Mouse (Mus musculus) right cerebral cortex, postnatal 4 days (tissue): ENCODE data around the gene Zfp316.
A peak's percentile ranks its signal among the peaks of the same experiment; 100 is the strongest.

Source experiments
- DNase-seq: peaks from one replicate; pipeline ENCODE4 v3.0.0-alpha.2; 2022

Gene Zfp316

GRCm38 (mm10) chr5:143275761-143276160, 5.9 kb upstream of the Zfp316 start:
- no peak for DNase-seq

- DNase-seq = no peak
These were observed 2.9 kb upstream of the Zfp316 start for GRCm38 (mm10) chr5:143272540-143273330.

GRCm38 (mm10) chr5:143272108-143272507, 2.3 kb upstream of the Zfp316 start:
- no peak for DNase-seq

- no peak for DNase-seq
These were observed 1.8 kb upstream of the Zfp316 start for GRCm38 (mm10) chr5:143271642-143272041.

GRCm38 (mm10) chr5:143270151-143270519, 313 bp upstream of the Zfp316 start:
- DNase-seq = no peak

- no peak for DNase-seq
These were observed 848 bp downstream of the Zfp316 start for GRCm38 (mm10) chr5:143268985-143269362.

GRCm38 (mm10) chr5:143266794-143267193, 3.0 kb downstream of the Zfp316 start:
- no peak for DNase-seq

GRCm38 (mm10) chr5:143265409-143265808, 4.4 kb downstream of the Zfp316 start:
- no peak for DNase-seq

- no peak for DNase-seq
These were observed 5.1 kb downstream of the Zfp316 start for GRCm38 (mm10) chr5:143264689-143265088.

GRCm38 (mm10) chr5:143261636-143262035, 8.2 kb downstream of the Zfp316 start:
- DNase-seq = no peak

- no peak for DNase-seq
These were observed 14.0 kb downstream of the Zfp316 start for GRCm38 (mm10) chr5:143255802-143256201.

GRCm38 (mm10) chr5:143255131-143255519, 14.7 kb downstream of the Zfp316 start:
- DNase-seq = no peak

GRCm38 (mm10) chr5:143254487-143255130, 15.2 kb downstream of the Zfp316 start:
- peak; percentile 33 for DNase-seq

GRCm38 (mm10) chr5:143253881-143254486, 15.8 kb downstream of the Zfp316 start:
- peak; percentile 47 for DNase-seq

GRCm38 (mm10) chr5:143253186-143253880, 16.5 kb downstream of the Zfp316 start:
- DNase-seq = peak; percentile 40

- no peak for DNase-seq
These were observed 17.0 kb downstream of the Zfp316 start for GRCm38 (mm10) chr5:143252791-143253185.

GRCm38 (mm10) chr5:143252039-143252438, 17.8 kb downstream of the Zfp316 start:
- no peak for DNase-seq

- DNase-seq = no peak
These were observed 24.9 kb downstream of the Zfp316 start for GRCm38 (mm10) chr5:143244926-143245325.

- DNase-seq = no peak
These were observed 33.8 kb downstream of the Zfp316 start for GRCm38 (mm10) chr5:143236036-143236435.

GRCm38 (mm10) chr5:143235028-143235693, 34.7 kb downstream of the Zfp316 start, which contains the start of gene Zfp12:
Gene Zfp12, plus strand, starts transcription at chr5:143235163.
- peak; percentile 90 for DNase-seq

- DNase-seq = no peak
These were observed 43.0 kb downstream of the Zfp316 start, which contains the start of gene Spdye4a for GRCm38 (mm10) chr5:143226790-143227189. Gene Spdye4a, minus strand, starts transcription at chr5:143226890.

GRCm38 (mm10) chr5:143222287-143222686, 47.5 kb downstream of the Zfp316 start:
- no peak for DNase-seq

- DNase-seq = no peak
These were observed 48.8 kb downstream of the Zfp316 start for GRCm38 (mm10) chr5:143220996-143221395.
